Mouse (Mus musculus): Measurements from ENCODE around the gene Gm17175. TPM values are rescaled to one million over a fixed set of nuclear protein-coding genes. Genes with fewer than 3 reads are reported as not detected.
"Not testable (repeated sequence)": the region's sequence is repeated elsewhere in the genome, so short reads cannot be mapped to it uniquely, and the experiment has no call there.

The Gm17175 gene
- not detected in 2 replicates for polyA plus RNA-seq (2012; rRNA removed)

- not testable (repeated sequence) for DNase-seq (ENCODE audit: low read depth)
Measured at GRCm38 (mm10) chr14:51573963-51574362, at the start of gene Gm17175. Gm17175 (minus strand) TSS chr14:51574063.

GRCm38 (mm10) chr14:51611210-51611609, 37.3 kb upstream of the Gm17175 start, which contains the start of gene Gm17078:
Gm17078 (minus strand) TSS chr14:51611310.
- DNase-seq (ENCODE audit: low read depth): no peak

- not testable (repeated sequence) for DNase-seq (ENCODE audit: low read depth)
Measured at GRCm38 (mm10) chr14:51592039-51592438, 18.2 kb upstream of the Gm17175 start, which contains the start of gene Gm17174. Gm17174 (minus strand) TSS chr14:51592139.

GRCm38 (mm10) chr14:51552490-51552889, 21.4 kb downstream of the Gm17175 start, which contains the start of gene Gm5622:
Gm5622 (plus strand) TSS chr14:51552790.
- DNase-seq (ENCODE audit: low read depth): no peak

Other genes with a start within 250 kb of the Gm17175 start
- not detected in 2 replicates for gene Gm7247, start 212.3 kb downstream of the Gm17175 start, polyA plus RNA-seq (2012; rRNA removed)
- gene Vmn2r88, start 163.2 kb downstream of the Gm17175 start, polyA plus RNA-seq (2012; rRNA removed): not detected in 2 replicates
- gene Vmn2r89, start 122.2 kb downstream of the Gm17175 start, polyA plus RNA-seq (2012; rRNA removed): not detected in 2 replicates
- gene Gm5622, start 21.3 kb downstream of the Gm17175 start, polyA plus RNA-seq (2012; rRNA removed): not detected in 2 replicates
- not detected in 2 replicates for gene Gm17174, start 18.1 kb upstream of the Gm17175 start, polyA plus RNA-seq (2012; rRNA removed)
- gene Gm17078, start 37.2 kb upstream of the Gm17175 start, polyA plus RNA-seq (2012; rRNA removed): not detected in 2 replicates
- gene Gm4181, start 61.6 kb upstream of the Gm17175 start, polyA plus RNA-seq (2012; rRNA removed): not detected in 2 replicates
- gene Gm17079, start 121.4 kb upstream of the Gm17175 start, polyA plus RNA-seq (2012; rRNA removed): not detected in 2 replicates
- gene Gm5800, start 143.1 kb upstream of the Gm17175 start, polyA plus RNA-seq (2012; rRNA removed): not detected in 2 replicates
- gene Ang4, start 199.5 kb upstream of the Gm17175 start, polyA plus RNA-seq (2012; rRNA removed): not detected in 2 replicates
- gene AY358078, start 226.0 kb upstream of the Gm17175 start, polyA plus RNA-seq (2012; rRNA removed): not detected in 2 replicates